Mouse (Mus musculus) CH12F3 (cell line): ENCODE data around the gene Stard5.

ENCODE experiments used
- in situ Hi-C: fragments of 300-500 bp; cut with MboI; formaldehyde crosslinking; loops from 2 replicates; pipeline ENCODE4 v1.14.3; 2020; ENCODE audit warnings: low sequenced_read_pairs

Gene Stard5

GRCm38 (mm10) chr7:83631828-83632681, at the start of gene Stard5:
Stard5 (plus strand) TSS chr7:83631959.
- in situ Hi-C loops = loop anchor here (10.0 kb wide), 1 partner anchor 67 kb away; no protein-coding TSS in a partner anchor

GRCm38 (mm10) chr7:83584639-83585471, 46.9 kb upstream of the Stard5 start, which contains the start of gene Tmc3:
Tmc3 (plus strand) TSS chr7:83584927.
- in situ Hi-C loops = no loop called here

GRCm38 (mm10) chr7:83594056-83594455, 37.7 kb upstream of the Stard5 start:
- in situ Hi-C loops = no loop called here

- in situ Hi-C loops = no loop called here
Observed at GRCm38 (mm10) chr7:83597063-83597462, 34.7 kb upstream of the Stard5 start.

- in situ Hi-C loops = no loop called here
Observed at GRCm38 (mm10) chr7:83598997-83599912, 32.5 kb upstream of the Stard5 start.

GRCm38 (mm10) chr7:83599913-83600286, 31.9 kb upstream of the Stard5 start:
- in situ Hi-C loops = no loop called here

- in situ Hi-C loops = no loop called here
Observed at GRCm38 (mm10) chr7:83604180-83604944, 27.4 kb upstream of the Stard5 start.

GRCm38 (mm10) chr7:83606796-83607195, 25.0 kb upstream of the Stard5 start:
- in situ Hi-C loops = no loop called here

GRCm38 (mm10) chr7:83609891-83610290, 21.9 kb upstream of the Stard5 start:
- in situ Hi-C loops = no loop called here

GRCm38 (mm10) chr7:83611886-83612285, 19.9 kb upstream of the Stard5 start:
- in situ Hi-C loops = no loop called here

- in situ Hi-C loops = no loop called here
Observed at GRCm38 (mm10) chr7:83615272-83615671, 16.5 kb upstream of the Stard5 start.

- in situ Hi-C loops = no loop called here
Observed at GRCm38 (mm10) chr7:83615815-83616214, 15.9 kb upstream of the Stard5 start.

- in situ Hi-C loops = no loop called here
Observed at GRCm38 (mm10) chr7:83616268-83616667, 15.5 kb upstream of the Stard5 start.

GRCm38 (mm10) chr7:83618709-83619108, 13.1 kb upstream of the Stard5 start:
- in situ Hi-C loops = no loop called here

- in situ Hi-C loops = no loop called here
Observed at GRCm38 (mm10) chr7:83622582-83622981, 9.2 kb upstream of the Stard5 start.

GRCm38 (mm10) chr7:83624065-83624464, 7.7 kb upstream of the Stard5 start:
- in situ Hi-C loops = no loop called here

GRCm38 (mm10) chr7:83626557-83627257, 5.1 kb upstream of the Stard5 start:
- in situ Hi-C loops = no loop called here

GRCm38 (mm10) chr7:83627369-83627768, 4.4 kb upstream of the Stard5 start:
- in situ Hi-C loops = no loop called here
